Mouse (Mus musculus) ES-Bruce4 (cell line): ENCODE data around the gene Hdac9.

Experiments
- CTCF ChIP-seq: IDR thresholded peaks from one replicate; pipeline ENCODE4 v1.8.1; 2011; ENCODE audit warnings: low read depth, low read length
- EP300 ChIP-seq: IDR thresholded peaks from 2 replicates; pipeline ENCODE4 v1.6.1; 2011; ENCODE audit warnings: low read depth, low read length; ENCODE audit not compliant: insufficient read depth
- POLR2A ChIP-seq: IDR thresholded peaks from one replicate; pipeline ENCODE4 v1.8.1; 2011; ENCODE audit warnings: low read length; ENCODE audit not compliant: insufficient read depth

- TF ChIP-seq CTCF (no peak), EP300 (no peak), POLR2A (no peak)
Measured at GRCm38 (mm10) chr12:34791213-34792112, 125.4 kb downstream of the Hdac9 start.
